Mouse (Mus musculus) layer of hippocampus, adult 9-11 months (tissue): ENCODE data around the gene Fstl4.

Experiments
- DNase-seq: peaks from one replicate; pipeline ENCODE4 v3.0.0; 2022

Gene Fstl4

DNA sequence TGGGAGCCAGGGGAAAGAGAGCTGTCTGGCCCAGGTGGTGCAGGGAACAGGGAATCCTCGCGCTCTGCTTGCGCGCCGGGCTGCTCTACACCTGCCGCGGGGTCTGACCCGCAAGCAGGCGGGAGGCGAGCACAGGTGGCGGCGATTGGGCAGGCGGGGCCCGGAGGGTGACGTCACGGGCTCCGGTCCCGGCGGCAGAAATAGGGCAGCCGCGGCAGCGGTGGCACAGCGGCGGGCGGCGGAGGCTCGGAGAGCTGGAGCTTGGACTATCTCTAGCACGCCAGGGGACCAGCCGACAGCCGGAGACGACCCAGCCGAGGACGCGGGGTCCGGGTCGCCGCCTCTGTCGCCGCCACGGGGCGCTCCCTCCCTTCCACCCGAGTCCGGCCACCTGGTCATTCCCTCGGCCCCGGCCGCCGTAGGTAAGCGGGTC lies at the start of gene Fstl4:
TSS of gene Fstl4 (plus strand) at position 174 of the 433 bp plus-strand sequence.
- peak; percentile 23 for DNase-seq

DNA sequence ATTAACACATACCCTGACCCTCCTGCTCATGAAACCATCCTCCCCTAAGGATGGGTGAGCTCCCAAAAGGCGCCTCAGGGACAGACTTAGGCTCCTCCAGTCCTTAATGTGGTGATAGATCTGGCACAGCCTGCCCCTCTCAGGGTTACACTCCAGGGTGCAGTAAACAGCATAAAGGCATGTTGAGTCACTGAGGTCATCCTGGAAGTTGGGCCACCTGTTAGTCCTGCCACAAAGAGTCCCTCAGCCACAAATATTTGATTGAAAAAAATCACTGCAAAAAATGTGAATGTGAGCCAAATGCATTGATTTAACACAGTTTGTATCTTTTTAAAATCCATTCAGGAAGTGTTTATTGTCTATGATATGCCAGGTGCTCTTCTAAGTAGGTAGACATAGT lies 45.9 kb upstream of the Fstl4 start:
- no peak for DNase-seq

DNA sequence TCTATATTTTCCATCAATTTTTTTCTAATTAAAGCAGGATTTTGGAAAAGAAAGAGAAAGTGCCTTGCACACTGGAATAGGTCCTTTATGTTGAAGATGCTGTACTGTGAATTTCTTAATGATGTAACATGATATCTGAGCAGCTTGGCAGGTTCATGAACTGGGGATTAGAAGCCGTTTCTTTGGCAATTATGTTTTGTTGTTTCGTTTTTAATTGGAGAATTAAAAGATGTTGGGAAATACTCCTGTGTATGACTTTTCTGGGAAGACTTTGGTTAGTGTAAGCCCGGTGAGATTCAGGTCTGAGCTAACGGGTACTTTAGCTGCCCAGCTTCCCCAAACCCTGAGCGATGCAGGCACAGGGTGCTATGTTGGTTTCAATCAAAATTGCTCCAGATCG lies 43.3 kb upstream of the Fstl4 start:
- no peak for DNase-seq

DNA sequence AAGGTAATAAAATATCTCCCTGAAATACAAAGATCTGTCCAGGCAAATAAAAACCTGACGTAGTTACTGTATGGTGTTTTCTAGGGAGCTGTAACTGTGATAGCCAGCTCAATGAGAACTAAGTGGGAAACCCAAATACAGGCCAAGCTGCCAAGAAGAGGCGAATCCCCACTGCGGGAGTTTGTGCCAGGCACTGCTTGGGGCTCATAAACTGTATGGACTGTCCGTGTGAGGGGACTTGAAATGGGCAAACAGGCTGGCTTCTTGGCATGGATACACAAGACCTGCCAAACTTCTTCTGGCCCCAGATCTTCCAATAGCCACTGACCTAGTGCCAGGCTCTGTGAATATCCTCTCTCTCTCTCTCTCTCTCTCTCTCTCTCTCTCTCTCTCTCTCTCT lies 41.7 kb upstream of the Fstl4 start:
- DNase-seq, result no peak

- no peak for DNase-seq
Measured at GRCm38 (mm10) chr11:52726001-52726400, 38.4 kb upstream of the Fstl4 start.

DNA sequence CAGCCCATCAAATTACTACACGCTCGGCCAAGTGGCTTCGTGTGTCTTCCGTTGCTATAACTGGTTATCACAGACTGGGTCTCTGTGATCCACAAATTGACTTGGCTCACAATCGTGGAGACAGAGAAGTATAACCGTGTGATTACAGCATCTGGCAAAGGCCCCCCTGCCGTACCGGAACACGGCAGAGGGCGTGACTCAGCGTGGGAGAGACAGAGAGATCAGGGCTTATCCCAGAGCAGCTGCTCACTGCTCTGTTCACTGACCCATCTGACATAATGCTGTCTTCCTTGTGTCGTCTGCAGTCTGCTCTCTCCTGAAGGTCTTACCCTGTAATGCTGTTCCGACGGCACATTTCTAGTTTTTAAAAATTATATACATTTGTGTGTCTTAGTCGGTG lies 36.0 kb upstream of the Fstl4 start:
- no peak for DNase-seq

DNA sequence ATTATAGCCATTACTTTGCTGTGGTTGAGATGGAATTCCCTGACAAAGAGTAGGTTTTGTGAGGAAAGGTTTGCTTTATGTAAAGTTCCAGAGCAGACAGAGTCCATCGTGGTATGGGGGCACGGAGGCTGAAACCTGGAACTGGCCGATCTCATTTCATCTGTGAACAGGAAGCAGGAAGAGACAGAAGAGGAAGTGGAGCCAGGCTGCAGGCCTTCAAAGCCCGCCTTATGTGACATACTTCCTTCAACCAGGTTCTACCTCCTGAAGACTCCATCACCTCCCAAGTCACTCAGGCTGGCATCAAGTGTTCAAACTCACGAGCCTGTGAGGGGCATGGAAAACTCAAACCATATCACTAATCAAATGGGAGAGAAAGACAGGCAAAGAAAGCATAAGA lies 34.5 kb upstream of the Fstl4 start:
- DNase-seq, result no peak

- DNase-seq, result no peak
Measured at GRCm38 (mm10) chr11:52731979-52732378, 32.5 kb upstream of the Fstl4 start.

- DNase-seq, result no peak
Measured at GRCm38 (mm10) chr11:52734493-52735195, 29.8 kb upstream of the Fstl4 start.

GRCm38 (mm10) chr11:52739187-52739586 lies 25.2 kb upstream of the Fstl4 start:
- DNase-seq, result no peak

DNA sequence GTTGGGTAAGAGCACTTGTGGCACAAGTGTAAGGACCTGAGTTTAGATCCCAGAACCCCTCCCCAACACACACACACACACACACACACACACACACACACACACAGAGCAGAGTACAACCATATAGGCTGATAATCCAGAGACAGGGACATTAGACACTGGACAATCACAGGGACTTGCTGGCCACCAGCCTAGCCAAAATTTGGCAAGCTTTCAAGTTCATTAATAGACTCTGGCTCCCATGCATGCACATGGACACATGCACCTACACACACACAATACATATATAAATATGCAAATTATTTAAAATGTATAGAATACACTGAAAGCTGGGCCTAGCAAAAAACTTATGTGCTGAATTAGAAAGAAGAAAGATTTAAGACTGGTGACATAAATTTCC lies 24.0 kb upstream of the Fstl4 start:
- no peak for DNase-seq

DNA sequence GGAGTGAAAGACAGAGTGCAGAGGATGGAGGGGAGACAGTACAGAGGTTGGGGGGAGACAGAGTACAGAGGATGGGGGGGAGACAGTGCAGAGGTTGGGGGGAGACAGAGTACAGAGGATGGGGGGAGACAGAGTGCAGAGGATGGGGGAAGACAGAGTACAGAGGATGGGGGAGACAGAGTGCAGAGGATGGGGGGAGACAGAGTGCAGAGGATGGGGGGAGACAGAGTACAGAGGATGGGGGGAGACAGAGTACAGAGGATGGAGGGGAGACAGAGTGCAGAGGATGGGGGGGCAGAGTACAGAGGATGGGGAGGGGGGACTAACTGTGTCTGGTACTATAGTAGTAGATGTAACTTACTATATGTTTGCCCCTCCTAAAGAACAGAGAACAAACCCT lies 20.5 kb upstream of the Fstl4 start:
- no peak for DNase-seq

DNA sequence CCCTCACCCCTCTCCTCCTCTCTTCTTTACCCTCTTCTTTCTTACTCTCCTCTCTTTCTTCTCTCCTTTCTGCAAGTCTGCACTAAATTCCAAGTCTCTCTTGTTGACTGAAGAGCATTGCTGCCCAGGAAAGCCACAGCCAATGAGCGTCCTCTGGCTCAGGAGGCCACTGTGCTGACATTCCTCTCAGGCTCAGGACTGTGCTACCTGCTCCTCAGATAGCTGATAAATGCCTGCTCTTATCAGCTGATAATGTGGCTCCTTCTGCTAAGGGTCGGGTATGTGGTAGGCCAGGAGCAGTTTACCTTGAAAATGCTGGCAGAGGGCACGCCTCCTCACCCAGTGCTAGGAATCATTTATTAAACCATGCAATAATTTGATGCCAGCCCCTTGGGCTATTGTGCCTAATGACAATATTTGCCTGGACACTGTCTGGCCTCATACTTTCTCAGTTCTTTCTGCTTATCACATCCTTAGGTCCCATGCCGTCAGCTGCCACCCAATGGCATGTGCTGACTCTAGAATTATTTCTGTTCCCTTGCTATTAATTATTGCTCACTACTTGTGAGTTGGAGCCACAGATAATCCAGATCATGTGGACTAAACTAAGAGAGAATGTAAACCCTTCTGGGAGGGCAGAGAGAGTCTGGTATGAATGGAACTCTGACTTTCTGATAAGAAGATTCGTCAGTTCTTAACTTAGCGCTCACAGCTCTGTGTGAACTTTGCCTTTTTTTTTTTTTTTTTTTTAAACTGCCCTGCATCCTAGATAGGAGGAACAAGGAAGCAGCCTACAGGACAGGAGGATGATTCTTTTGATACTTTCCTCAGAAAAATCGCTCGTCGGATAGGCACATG lies 19.6 kb upstream of the Fstl4 start:
- DNase-seq, result no peak

DNA sequence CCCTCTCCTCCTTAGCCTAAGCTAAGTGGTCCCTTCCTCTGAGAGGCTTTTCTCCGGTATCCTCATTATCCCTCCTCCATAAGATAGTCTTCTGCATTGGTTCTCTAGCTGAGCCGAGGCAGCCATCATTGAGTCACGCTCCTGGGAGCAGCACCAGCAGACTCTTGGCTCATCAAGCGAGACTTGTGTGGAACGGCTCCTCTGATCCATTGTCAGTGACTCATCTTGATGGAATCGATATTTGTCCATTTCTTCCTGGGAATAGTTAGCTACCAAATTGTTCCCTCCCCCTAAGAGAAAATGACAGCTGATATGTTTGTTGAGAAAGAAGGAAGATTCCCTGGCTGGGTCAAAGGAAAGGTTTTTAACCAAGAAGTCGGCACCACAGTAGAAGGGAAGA lies 17.2 kb upstream of the Fstl4 start:
- no peak for DNase-seq

GRCm38 (mm10) chr11:52747766-52748456 lies 16.5 kb upstream of the Fstl4 start:
- no peak for DNase-seq

DNA sequence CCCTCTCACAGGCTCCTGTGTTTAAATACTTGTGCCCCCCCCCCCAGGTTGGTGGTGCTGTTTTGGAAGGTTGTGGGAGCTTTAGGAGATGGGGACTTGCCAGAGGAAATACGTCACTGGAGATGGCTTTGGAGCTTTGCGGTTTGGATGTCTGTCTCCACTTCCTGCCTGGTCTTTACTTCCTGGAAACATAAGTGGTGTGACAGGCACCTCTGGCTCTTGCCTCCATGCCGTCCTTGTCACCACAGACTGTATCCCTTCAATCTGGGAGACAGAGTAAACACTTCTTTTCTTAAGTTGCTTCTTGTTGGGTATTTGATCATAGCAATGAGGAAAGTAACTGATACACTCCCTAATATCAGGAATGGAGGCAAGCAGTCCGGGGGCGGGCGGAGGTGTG lies 14.4 kb upstream of the Fstl4 start:
- DNase-seq, result no peak

DNA sequence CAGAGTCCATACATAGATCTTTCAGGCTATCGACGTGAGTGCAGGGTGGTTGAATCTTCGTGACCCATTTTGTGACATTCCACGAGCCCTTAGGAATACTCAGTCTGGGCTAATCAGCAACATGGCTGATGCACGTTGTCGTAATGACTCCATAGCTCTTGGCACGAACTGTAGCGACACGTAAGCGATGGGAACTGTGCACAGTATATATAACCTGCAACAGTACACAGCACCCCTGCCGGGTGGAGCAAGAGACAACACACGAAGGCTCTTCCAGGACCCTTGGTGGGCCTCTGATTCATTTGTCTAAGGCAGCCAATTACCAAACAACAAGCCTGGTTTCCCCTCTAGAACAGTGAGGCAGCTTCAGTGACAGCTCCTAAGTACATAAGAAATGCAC lies 11.9 kb upstream of the Fstl4 start:
- no peak for DNase-seq

DNA sequence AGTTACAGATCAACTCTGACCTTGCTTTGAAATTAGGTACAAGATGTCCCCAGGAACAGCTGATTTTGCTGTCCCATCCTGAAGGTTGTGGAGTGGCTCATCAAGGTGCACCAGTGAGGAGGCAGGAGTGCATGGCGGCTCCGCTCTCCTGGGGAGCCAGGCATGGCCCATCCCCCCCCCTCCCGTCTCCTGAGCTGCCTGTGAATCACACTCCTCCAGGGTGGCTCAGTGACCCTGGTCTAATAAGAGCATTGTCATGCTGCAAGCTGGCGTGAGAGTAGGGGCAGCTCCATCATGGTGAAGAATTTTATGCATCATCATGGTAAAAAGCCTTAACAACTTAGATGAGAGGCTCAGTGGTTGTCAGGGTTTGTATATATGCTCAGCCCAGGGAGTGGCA lies 11.2 kb upstream of the Fstl4 start:
- no peak for DNase-seq

DNA sequence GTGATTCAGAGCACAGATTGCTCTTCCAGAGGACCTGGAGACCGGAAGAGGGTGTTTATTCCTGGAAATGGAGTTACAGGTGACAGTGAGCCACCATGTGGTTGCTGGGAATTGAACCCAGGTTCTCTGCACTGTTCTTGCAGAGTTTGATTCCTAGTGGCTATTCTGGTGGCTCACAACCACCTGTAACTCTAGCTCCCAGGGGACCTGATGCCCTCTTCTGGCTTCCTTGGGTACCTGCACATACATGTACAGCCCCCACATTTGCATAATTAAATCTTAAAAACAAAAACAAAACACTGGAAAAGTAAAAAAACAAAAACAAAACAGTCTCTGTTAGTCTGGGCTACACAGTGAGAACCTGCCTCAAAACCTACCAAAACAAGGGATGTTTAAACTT lies 2.6 kb upstream of the Fstl4 start:
- no peak for DNase-seq

GRCm38 (mm10) chr11:52764894-52765677 lies 652 bp downstream of the Fstl4 start:
- no peak for DNase-seq

GRCm38 (mm10) chr11:52765678-52766254 lies 1.3 kb downstream of the Fstl4 start:
- DNase-seq, result peak; percentile 18

DNA sequence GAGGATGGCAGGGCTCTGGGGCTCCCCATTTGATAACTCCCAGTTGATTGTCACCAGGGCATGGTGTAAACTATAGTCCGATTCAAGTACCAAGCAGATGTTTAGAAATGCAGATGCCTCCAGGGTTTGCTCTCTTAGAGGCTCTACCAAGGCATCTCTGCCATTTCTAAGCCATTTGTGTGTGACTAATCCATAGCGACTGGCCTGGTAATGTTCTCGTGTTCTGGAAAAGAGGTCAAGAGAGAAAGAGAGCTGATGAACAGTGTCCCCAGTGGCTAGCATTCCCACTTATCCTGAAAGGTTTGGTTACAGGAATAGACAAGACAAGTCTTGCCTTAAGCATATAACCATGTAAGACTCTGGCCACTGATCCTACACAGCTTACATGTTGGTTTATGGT lies 3.5 kb downstream of the Fstl4 start:
- DNase-seq, result no peak

- DNase-seq, result no peak
Measured at GRCm38 (mm10) chr11:52773073-52773472, 8.6 kb downstream of the Fstl4 start.
